18 mouse cellular contexts compared by ENCODE assay signal in the genomic region with DNA sequence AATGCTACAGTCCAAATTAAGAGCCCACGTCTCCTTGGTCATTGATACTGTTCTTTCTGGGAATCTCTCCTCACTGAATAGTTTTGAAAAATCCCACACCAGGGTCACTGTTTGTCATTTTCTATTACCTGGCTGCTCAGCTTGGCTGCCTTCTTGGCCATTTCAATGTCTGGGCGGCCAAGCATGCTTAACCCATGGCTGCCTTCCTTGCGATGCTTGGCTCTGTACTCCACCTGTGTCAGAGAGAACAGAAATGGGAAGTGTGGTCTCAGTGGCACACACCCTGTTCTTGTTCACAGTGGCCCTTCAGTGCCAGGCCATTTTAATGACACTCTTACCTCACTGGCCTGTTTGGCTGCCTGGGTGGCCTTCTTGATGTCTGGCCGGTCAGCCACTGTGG.
"Had no signal": no experiment of that assay in that cellular context is flagged by ENCODE, and none has a peak within 500 bp of the region (broad histone marks: within the 10 kb centered on the region; RNA-seq: fewer than 3 reads in every experiment).

No protein-coding gene starts in this region.

- H3K36me3 ChIP-seq: limb, embryonic 10.5 days; limb, embryonic 13.5 days; liver, embryonic 12.5 days; liver, embryonic 15.5 days; lung, embryonic 15.5 days; midbrain, embryonic 10.5 days; midbrain, embryonic 13.5 days had no signal

- H3K27me3 ChIP-seq: limb, embryonic 13.5 days; liver, embryonic 12.5 days; liver, embryonic 15.5 days; lung, embryonic 15.5 days; megakaryocyte, embryonic 14.5 days; midbrain, embryonic 13.5 days had no signal

- DNase-seq: kidney, adult 8-10 months; kidney, postnatal 14 days; layer of hippocampus, adult 9-11 months; liver; lung, adult 18-20 months; lung, postnatal 10 days; lung, postnatal 36 days; thymus, adult 18-20 months; thymus, postnatal 14 days; thymus, postnatal 4 days had no signal
